Mouse (Mus musculus): ENCODE results near the gene Hc.

Hc gene

GRCm38 (mm10) chr2:34976945-34977658 is 84.1 kb downstream of the Hc start:
- no peak for DNase-seq (ENCODE audit: low spot score)

- no peak for DNase-seq (ENCODE audit: low spot score)
Measured at GRCm38 (mm10) chr2:34976447-34976846, 84.8 kb downstream of the Hc start.

GRCm38 (mm10) chr2:34973087-34973486 is 88.2 kb downstream of the Hc start:
- DNase-seq (ENCODE audit: low spot score): no peak

- DNase-seq (ENCODE audit: low spot score): no peak
Measured at GRCm38 (mm10) chr2:34971080-34971888, 90.0 kb downstream of the Hc start.

GRCm38 (mm10) chr2:34970092-34970750 is 91.0 kb downstream of the Hc start:
- DNase-seq (ENCODE audit: low spot score): peak; percentile 81

- no peak for DNase-seq (ENCODE audit: low spot score)
Measured at GRCm38 (mm10) chr2:34969166-34969565, 92.1 kb downstream of the Hc start.

GRCm38 (mm10) chr2:34966243-34966934 is 94.8 kb downstream of the Hc start:
- DNase-seq (ENCODE audit: low spot score): no peak

- DNase-seq (ENCODE audit: low spot score): no peak
Measured at GRCm38 (mm10) chr2:34965806-34966205, 95.4 kb downstream of the Hc start.

GRCm38 (mm10) chr2:34965293-34965692 is 95.9 kb downstream of the Hc start:
- peak; percentile 21 for DNase-seq (ENCODE audit: low spot score)

- no peak for DNase-seq (ENCODE audit: low spot score)
Measured at GRCm38 (mm10) chr2:34964651-34965050, 96.6 kb downstream of the Hc start.

GRCm38 (mm10) chr2:34964230-34964629 is 97.0 kb downstream of the Hc start:
- DNase-seq (ENCODE audit: low spot score): no peak

- DNase-seq (ENCODE audit: low spot score): no peak
Measured at GRCm38 (mm10) chr2:34963371-34963956, 97.8 kb downstream of the Hc start.

GRCm38 (mm10) chr2:34962893-34963292 is 98.3 kb downstream of the Hc start:
- DNase-seq (ENCODE audit: low spot score): no peak

GRCm38 (mm10) chr2:34962211-34962610 is 99.0 kb downstream of the Hc start:
- no peak for DNase-seq (ENCODE audit: low spot score)

GRCm38 (mm10) chr2:34961481-34962036 is 99.7 kb downstream of the Hc start, which contains the start of gene Traf1:
Gene Traf1 (minus strand): TSS chr2:34961772.
- peak; percentile 23 for DNase-seq (ENCODE audit: low spot score)

- DNase-seq (ENCODE audit: low spot score): no peak
Measured at GRCm38 (mm10) chr2:34960966-34961365, 100.3 kb downstream of the Hc start.

- no peak for DNase-seq (ENCODE audit: low spot score)
Measured at GRCm38 (mm10) chr2:34960466-34960865, 100.8 kb downstream of the Hc start.

GRCm38 (mm10) chr2:34958582-34958981 is 102.7 kb downstream of the Hc start:
- DNase-seq (ENCODE audit: low spot score): no peak

- DNase-seq (ENCODE audit: low spot score): no peak
Measured at GRCm38 (mm10) chr2:34958036-34958435, 103.2 kb downstream of the Hc start.

GRCm38 (mm10) chr2:34957405-34957804 is 103.8 kb downstream of the Hc start:
- no peak for DNase-seq (ENCODE audit: low spot score)

GRCm38 (mm10) chr2:34956941-34957340 is 104.3 kb downstream of the Hc start:
- DNase-seq (ENCODE audit: low spot score): no peak

All from embryo, embryonic 10 days (tissue).